Mouse (Mus musculus) cerebellum, postnatal 4 days (tissue): Measurements from ENCODE around the gene Ppp1r3e.

Experiments used
- DNase-seq, 2 experiments: peaks; one replicate each; pipeline ENCODE4 v3.0.0; 2022; ENCODE audit warnings: low spot score in 2 of 2, mixed read lengths in 1 of 2

Gene Ppp1r3e

GRCm38 (mm10) chr14:54877048-54877715 lies at the start of gene Ppp1r3e:
Ppp1r3e (minus strand) TSS chr14:54877550.
- DNase-seq: peak; percentile 37 to 63

DNA sequence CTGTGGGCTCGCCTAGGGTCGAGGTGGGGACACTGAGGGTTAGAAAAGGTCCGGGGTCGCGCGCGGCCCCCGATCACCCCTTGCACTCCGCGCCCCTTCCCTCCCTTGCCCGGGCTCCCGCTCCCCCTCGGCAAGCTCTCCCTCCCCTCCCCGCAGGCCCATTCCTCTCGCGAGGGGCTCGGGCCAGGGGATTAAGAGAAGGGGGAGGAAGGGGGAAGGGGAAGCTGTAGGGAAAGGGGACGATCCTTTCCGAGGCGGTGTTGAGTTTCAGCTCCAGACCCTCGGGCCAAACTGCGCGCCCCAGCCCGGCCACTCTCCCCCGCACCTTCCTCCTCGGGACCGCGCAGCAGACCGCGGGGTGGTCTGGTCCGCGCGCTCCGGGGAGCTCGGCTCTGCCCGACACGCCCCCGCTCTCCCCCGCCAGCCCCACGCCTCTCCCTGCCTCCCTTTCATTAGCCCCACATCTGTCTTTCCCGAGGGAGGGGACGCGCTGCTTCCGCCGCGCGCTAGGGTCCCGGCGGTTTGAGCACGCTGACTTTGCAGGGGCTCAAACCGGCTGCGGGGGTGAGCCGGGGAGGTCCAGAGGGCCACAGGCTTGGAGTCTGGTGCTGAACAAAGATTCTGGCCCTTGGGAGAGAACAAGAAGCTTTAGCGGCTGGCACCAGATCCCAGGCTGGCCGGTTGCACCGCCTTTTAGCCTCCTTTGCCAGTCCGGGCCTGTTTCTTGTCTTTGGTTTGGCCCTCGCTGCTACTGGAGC lies 49.2 kb upstream of the Ppp1r3e start:
- DNase-seq: peak in 1 of 2 experiments; percentile 58

- DNase-seq: peak; percentile 48 to 72
These were observed 48.3 kb upstream of the Ppp1r3e start, which contains the start of gene Efs for GRCm38 (mm10) chr14:54925349-54926342. Efs (minus strand) TSS chr14:54926126.

DNA sequence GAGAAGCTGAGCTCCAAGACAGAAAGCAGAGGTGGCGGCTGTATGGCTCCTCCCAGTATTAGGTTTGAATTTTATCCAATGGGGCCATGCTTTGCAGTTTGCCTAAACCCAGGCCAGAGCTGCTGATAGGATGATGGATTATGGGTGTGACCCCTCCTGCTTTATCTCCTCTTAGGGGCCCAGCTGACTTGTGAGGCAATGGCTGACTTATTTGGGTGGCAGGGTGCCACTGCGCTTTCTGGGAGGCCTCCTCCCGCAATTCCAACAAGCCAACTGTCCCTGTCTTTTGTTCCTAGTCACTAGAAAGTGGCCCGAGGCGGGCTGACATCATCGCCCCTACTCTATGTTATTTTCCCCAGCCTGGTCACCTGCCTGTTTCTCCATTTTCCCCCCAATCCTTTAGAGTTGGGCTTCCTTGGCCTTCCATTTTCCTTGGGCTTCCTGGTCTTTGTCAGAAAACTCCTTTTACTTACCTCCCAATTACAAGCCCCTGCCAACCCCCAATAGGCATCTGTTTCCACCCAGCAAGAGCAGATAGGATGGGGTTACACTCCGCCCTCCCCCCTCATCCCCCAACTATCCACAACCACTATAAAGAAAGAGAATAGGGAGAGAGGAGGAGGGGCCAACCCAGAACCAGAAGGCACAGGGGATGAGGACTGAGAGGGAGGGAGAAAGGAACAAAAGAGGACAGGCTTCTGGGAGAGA lies 47.4 kb upstream of the Ppp1r3e start:
- peak in 1 of 2 experiments; percentile 53 for DNase-seq

- no peak for DNase-seq
These were observed 42.8 kb upstream of the Ppp1r3e start for GRCm38 (mm10) chr14:54920076-54920685.

DNA sequence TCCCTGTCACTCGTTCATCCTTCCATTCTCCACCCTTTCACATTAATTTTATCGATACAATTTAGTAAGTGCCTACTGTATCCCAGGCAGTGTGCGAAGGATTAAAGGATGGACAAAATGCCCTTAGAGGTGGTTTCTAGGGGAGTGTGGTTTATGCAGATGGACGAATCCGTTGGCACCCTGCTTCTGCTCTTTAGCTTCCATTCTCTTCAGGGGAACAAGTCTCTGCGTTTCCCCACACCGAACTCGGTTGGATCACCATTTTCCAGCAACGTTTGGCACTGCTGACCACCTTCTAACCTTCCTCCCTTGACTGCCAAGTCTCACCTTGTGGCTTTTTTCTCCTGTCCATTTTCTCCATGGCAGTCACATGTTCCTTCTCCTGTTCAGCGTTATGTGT lies 36.0 kb upstream of the Ppp1r3e start:
- DNase-seq: no peak

DNA sequence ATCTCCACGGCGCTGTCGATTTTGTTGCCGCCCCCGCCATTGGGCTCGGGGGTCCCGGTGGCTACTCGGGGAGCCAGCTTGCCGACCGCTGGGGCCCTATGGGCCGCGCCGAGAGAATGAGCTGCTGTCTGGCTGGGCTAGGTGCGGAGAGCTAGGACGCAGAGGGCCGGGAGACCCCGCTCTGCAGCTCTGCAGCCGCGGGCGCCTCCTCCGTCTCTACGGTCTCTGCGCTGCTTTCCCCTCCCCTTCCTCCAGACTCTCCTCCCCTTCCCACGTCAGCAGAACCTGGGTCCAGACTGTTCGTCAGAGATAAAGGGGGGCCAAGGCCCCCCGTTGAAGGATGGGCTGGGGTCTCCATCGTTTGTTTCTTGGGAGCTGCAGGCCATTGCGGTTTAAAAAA lies 35.5 kb upstream of the Ppp1r3e start, which contains the start of gene Slc22a17:
Gene Slc22a17 (minus strand): TSS at position 247 of the 400 bp plus-strand sequence.
- peak; percentile 69 to 81 for DNase-seq

GRCm38 (mm10) chr14:54912109-54912850 lies 34.9 kb upstream of the Ppp1r3e start:
- peak in 1 of 2 experiments; percentile 46 for DNase-seq

- no peak for DNase-seq
These were observed 31.3 kb upstream of the Ppp1r3e start for GRCm38 (mm10) chr14:54908682-54909081.

GRCm38 (mm10) chr14:54903641-54904040 lies 26.3 kb upstream of the Ppp1r3e start:
- no peak for DNase-seq

DNA sequence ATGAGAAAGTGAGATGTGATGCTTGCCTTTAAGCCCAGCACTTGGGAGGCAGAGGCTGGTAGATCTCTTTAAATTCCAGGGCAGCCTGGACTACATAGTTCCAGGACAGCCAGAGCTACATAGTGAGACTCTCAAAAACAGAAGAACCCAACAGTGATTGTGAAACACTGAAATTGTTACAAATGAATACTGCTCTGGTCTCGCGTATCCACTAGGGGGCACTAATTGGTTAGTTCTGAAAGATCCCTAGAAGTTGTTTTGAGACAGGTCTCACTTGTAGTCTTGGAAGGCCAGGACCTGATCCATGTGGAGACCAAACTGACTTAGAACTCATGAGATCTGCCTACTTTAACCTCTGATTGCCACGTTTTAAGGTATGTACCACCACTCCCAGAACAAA lies 23.0 kb upstream of the Ppp1r3e start:
- DNase-seq: peak in 1 of 2 experiments; percentile 63

- DNase-seq: no peak
These were observed 20.1 kb upstream of the Ppp1r3e start for GRCm38 (mm10) chr14:54897445-54897844.

GRCm38 (mm10) chr14:54894296-54895151 lies 17.2 kb upstream of the Ppp1r3e start:
- DNase-seq: no peak

- peak; percentile 94 to 97 for DNase-seq
These were observed 16.4 kb upstream of the Ppp1r3e start for GRCm38 (mm10) chr14:54893651-54894181.

- DNase-seq: no peak
These were observed 14.8 kb upstream of the Ppp1r3e start, which contains the start of gene Pabpn1 for GRCm38 (mm10) chr14:54892200-54892599. Pabpn1 (plus strand) TSS chr14:54892500.

GRCm38 (mm10) chr14:54885309-54885708 lies 8.0 kb upstream of the Ppp1r3e start:
- DNase-seq: no peak

- DNase-seq: no peak
These were observed 6.8 kb upstream of the Ppp1r3e start for GRCm38 (mm10) chr14:54884022-54884712.
